Mouse (Mus musculus): Measurements from ENCODE around the gene Six6.

DNA sequence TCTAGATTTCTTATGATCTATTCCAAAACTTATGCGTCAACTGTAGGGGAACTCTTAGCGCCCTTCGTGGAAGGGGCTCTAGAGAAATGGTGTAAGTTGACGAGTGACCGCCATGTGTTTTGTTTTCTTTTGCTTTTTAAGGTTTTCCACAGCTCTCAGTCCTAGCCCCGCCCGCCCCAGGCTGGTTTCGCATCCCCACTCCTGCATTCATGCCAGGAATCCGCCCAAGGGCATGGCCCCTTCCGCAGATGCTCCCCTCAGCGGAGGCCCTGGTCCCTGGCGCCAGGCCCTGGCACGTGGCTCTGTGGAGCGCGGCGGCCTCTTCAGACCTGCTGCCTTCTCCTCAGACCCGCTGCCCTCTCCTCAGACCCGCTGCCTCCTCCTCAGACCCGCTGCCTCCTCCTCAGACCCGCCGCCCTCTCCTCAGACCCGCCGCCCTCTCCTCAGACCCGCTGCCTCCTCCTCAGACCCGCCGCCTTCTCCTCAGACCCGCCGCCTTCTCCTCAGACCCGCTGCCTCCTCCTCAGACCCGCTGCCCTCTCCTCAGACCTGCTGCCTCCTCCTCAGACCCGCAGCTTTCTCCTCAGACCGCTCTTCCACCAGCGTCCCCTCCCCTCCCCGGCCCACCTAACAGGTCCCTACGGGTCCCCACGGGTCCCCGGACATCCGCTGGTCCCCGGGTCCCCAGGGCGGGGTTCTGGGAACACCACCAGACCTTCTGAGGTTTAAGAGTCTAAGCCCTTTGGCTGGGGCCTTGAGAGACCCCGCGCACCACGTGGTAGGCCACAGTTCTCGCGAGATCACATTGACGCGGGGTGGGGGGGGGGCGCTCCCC is 22.3 kb upstream of the Six6 start:
- TF ChIP-seq CTCF (IDR thresholded peaks at IDR 0.05; ENCODE audit: low read depth, low read length) (no peak), GATA1 (IDR thresholded peaks at IDR 0.05; ENCODE audit: borderline replicate concordance, low read length) (no peak), GATA2 (IDR thresholded peaks at IDR 0.05; ENCODE audit: borderline replicate concordance, low read depth, low read length) (no peak)

Data from G1E (cell line).